Mouse (Mus musculus): ENCODE data around the gene Slit2. TPM values are rescaled to one million over a fixed set of nuclear protein-coding genes. Genes with fewer than 3 reads are reported as not detected.

The Slit2 gene
- polyA plus RNA-seq, 1 experiment from 2014 or later = not detected

DNA sequence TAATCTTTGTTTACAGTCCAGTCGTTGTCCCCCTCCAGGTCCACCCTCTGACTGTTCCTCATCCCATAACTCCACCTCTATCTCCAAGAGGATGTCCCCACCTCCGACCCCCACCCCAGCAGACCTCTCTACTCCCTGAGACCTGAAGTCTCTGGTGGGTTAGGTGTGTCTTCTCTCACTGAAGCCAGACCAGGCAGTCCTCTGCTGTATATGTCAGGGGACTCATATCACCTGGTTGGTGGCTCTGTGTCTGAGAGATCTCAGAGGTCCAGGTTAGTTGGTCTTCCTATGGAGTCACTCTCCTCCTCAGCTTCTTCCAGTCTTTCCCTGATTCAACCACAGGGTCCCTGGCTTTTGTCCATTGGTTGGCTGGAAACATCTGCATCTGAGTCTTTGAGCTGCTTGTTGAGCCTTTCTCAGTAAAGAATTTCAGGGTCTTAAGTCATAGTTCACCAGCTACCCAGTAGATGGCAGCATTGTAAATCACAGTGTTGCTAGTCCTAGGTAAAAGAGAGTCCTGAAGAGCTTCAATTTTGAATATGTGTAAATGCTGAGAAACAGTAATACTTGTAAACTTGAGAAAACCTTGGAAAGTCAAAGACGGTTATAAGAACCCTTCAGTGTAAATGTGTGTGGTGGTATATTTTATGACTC, 143.0 kb downstream of the Slit2 start:
- no peaks in the 10 kb centered on the region for H3K36me3 ChIP-seq (ENCODE audit: inconsistent target)
- no peak overlapping the region for H3K27ac ChIP-seq
- H3K79me2 ChIP-seq (ENCODE audit: inconsistent target) = no peaks in the 10 kb centered on the region
- 80% methylated on average over 3 of the region's 3 CpGs for WGBS (ENCODE audit: missing documents)
- no peak overlapping the region for H3K4me3 ChIP-seq (ENCODE audit: inconsistent target)

DNA sequence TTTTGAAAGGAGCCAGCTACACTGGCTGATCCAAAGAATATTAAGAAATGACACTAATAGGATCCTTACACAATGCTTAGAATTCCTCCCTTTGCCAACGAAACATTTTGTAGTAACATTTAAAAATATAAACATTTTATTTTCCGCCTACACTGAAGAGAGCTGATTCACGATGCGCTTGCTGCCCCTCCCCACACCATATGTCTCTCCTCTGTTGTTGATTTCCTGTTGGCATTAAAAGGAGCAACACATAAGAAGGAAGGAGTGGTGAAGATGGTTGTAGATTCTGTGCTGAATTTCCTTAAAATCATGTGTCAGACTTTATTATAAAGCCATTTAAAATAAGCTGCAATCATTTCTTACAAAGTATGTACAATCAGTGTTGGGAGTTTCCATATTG, 147.0 kb downstream of the Slit2 start:
- WGBS (ENCODE audit: missing documents) = 88% methylated on average over 4 of the region's 4 CpGs

DNA sequence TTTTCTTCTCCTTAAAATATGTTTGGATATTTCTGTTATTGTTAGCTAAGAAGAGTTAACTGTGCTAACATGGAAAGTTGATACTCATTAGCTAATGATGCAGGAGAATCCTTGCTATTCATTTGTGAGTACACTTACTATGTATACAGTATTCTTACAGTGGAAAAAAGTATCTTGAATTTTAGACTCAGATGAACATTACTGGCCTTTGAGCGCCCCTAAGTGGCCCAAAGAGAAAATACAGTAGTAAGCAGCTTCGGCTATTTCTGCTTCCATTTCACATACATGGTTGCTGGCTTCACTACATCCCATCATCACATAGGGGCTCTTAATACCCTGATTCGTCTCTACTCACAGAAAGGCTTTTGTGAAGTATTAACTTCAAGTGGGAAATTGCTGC, 153.6 kb downstream of the Slit2 start:
- Histone ChIP-seq H3K79me2 (ENCODE audit: inconsistent target) (no peaks in the 10 kb centered on the region), H3K27ac (no peak overlapping the region), H3K36me3 (ENCODE audit: inconsistent target) (no peaks in the 10 kb centered on the region), H3K4me3 (ENCODE audit: inconsistent target) (no peak overlapping the region)
- WGBS (ENCODE audit: missing documents) = 19% methylated on average over 3 of the region's 3 CpGs

More for the DNA sequence above, 147.0 kb downstream of the Slit2 start:
- no peaks in the 10 kb centered on the region for H3K36me3 ChIP-seq (ENCODE audit: inconsistent target)
- no peak overlapping the region for H3K27ac ChIP-seq
- no peaks in the 10 kb centered on the region for H3K79me2 ChIP-seq (ENCODE audit: inconsistent target)
- H3K4me3 ChIP-seq (ENCODE audit: inconsistent target) = no peak overlapping the region

DNA sequence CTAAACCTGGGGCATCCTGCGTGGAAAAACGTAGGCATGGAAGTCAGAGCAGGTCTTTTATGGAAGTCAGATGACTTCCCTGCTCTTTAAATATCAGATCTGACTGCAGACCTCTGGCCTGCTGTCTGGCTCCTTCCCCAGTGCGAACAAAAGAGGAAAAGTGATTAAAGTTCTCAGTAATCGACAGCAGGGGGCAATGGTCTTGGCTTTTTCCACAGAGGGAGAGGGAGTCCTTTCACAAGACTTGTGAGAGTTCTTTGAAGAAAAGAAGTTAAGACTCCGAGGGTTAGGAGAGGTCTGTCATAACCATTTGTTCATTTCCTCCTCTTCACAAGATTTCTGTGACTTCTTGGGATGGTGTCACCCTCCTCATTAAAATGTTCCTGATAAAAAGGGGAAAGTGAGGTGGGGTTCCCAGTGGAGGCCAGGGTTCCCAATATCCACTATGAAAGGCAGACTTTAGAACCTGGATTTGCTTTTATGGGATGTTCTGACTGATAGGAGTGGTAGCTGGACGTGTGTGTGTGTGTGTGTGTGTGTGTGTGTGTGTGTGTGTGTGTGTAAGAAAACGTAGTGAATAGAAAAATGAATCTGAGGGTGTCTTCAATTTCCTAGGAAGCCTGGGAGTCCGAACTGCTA, 156.0 kb downstream of the Slit2 start:
- H3K36me3 ChIP-seq (ENCODE audit: inconsistent target) = no peaks in the 10 kb centered on the region
- H3K27ac ChIP-seq = no peak overlapping the region
- no peaks in the 10 kb centered on the region for H3K79me2 ChIP-seq (ENCODE audit: inconsistent target)
- 37% methylated on average over 8 of the region's 8 CpGs for WGBS (ENCODE audit: missing documents)
- no peak overlapping the region for H3K4me3 ChIP-seq (ENCODE audit: inconsistent target)

DNA sequence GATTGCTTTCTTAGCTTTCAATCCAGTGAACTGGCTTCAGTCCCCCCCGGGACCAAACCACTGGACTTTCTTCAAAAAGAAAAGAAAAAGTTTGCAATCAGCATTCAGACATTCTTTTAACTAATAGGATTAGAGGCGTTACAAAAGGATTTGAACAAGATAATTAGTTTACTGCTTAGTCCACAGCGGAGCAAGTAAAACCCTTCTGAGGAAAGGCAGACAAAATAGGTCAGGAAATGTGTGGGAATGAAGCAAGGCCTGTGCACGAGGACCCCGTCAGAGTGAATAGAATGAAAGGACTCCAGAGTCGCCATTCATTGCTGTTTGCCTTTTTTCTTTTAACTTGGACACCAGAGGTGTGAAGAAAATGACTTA, 156.5 kb downstream of the Slit2 start:
- H3K27ac ChIP-seq = no peak overlapping the region
- H3K4me3 ChIP-seq (ENCODE audit: inconsistent target) = no peak overlapping the region
- H3K79me2 ChIP-seq (ENCODE audit: inconsistent target) = no peaks in the 10 kb centered on the region
- H3K36me3 ChIP-seq (ENCODE audit: inconsistent target) = no peaks in the 10 kb centered on the region
- WGBS (ENCODE audit: missing documents) = 79% methylated on average over 6 of the region's 6 CpGs

DNA sequence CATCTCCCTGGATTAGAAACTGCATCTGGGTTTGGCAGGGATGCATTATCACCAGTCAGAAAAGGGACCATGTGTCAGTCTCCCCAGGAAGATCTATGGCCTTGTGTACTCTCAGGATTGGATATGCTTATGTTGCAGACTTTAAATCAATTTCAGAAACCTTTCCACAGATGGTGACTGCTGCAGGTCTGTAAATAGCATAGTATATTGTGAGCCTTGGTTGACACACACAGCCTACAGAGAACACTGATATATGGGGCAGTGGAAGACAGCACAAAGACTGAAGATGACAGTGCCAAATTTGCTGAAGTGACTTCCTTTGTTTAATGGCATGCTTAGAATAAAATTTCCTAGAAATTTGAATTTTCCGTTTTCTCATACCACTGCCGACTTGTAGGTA, 163.1 kb downstream of the Slit2 start:
- Histone ChIP-seq H3K79me2 (ENCODE audit: inconsistent target) (no peaks in the 10 kb centered on the region), H3K27ac (no peak overlapping the region), H3K36me3 (ENCODE audit: inconsistent target) (no peaks in the 10 kb centered on the region), H3K4me3 (ENCODE audit: inconsistent target) (no peak overlapping the region)
- WGBS (ENCODE audit: missing documents) = 92% methylated on average over 2 of the region's 2 CpGs

DNA sequence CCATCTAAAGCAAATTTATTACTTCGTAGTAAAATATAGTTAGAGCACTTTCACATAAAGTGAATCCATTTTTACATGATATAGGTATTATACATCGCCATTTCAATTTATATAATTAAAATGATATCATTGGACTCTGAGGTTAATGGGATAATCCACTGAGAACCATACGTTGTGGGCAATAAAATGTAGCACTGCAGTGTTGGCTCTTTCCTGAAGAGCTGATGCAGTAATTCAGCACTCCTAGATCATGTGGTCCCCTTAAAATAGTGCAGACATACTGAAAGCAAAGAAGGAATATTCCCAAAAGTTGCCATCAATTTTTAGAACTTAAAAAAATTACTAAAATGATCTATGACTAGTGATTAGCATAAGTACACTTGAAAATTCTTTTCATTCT, 177.9 kb downstream of the Slit2 start:
- WGBS (ENCODE audit: missing documents) = 82% methylated on average over 3 of the region's 3 CpGs
- Histone ChIP-seq H3K4me3 (ENCODE audit: inconsistent target) (no peak overlapping the region), H3K36me3 (ENCODE audit: inconsistent target) (no peaks in the 10 kb centered on the region), H3K79me2 (ENCODE audit: inconsistent target) (no peaks in the 10 kb centered on the region), H3K27ac (no peak overlapping the region)

DNA sequence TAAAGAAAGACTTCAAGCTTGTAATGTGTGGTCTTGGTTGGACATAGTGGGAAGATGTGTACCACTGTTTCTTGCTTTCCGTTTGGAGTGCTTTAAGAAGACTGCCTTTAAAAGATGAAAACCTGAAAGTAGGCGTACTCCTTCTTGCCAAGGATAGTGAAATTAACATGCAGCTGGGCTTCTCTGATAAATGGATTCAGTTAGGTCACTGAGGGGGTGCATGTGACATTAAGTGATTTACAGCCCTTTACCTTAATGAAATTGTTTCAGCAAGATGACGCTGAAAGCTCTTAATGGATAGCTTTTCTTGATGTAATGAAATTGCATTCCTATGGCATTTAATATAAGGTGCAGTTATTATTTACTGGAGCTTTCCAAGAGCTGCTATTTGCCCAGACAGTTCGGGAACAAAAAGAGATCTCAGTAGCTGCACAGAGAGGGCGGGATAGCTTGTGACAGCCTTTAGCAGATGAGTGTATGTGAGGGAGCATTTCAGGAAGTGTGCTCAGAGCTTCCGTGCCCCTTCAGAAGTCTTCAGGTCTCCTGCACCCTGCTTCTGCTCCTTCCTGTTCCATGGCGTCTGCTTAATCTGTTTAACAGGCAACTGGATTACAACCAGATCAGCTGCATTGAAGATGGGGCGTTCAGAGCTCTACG, 198.8 kb downstream of the Slit2 start:
- Histone ChIP-seq H3K4me3 (ENCODE audit: inconsistent target) (no peak overlapping the region), H3K36me3 (ENCODE audit: inconsistent target) (no peaks in the 10 kb centered on the region), H3K79me2 (ENCODE audit: inconsistent target) (no peaks in the 10 kb centered on the region), H3K27ac (no peak overlapping the region)
- 74% methylated on average over 9 of the region's 9 CpGs for WGBS (ENCODE audit: missing documents)

DNA sequence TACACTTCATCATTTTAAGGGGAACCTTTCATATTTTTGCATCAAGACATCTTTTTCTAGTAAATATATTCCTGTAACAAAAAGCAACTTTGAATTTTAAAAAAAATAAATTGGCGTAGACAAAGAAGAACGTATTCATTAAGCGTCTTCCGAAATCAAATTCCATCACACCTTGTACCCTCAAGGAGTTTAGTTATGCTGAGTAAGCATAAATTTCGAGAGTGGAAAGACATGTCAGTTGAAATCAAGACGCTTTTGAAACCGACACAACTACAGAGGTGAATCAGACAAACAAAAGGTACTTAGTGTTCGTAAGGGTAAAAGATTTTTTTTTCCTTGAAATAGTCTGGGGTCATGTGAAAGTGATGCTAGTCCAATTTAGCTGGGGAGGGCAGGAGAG, 201.4 kb downstream of the Slit2 start:
- no peak overlapping the region for H3K27ac ChIP-seq
- no peaks in the 10 kb centered on the region for H3K36me3 ChIP-seq (ENCODE audit: inconsistent target)
- H3K4me3 ChIP-seq (ENCODE audit: inconsistent target) = no peak overlapping the region
- no peaks in the 10 kb centered on the region for H3K79me2 ChIP-seq (ENCODE audit: inconsistent target)
- 84% methylated on average over 8 of the region's 8 CpGs for WGBS (ENCODE audit: missing documents)

DNA sequence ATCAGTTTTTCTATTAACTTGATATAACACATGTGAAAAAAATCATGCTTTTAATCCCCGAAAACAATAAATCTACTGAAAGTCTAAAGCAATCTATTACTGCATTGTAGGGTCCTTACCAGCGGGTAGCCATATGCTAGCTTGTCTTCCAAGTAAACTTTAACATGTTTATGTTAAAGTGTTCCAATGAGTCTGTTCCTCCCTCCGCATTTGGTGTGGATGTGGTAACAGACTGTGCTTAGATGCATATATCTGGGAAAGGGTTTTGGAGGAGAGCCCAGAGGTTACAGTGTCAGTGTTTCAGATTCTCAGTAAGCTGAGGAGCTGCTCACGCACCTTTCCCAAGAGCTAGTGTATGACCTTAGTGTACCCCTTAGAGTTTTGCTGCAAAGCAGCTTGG, 204.9 kb downstream of the Slit2 start:
- no peaks in the 10 kb centered on the region for H3K79me2 ChIP-seq (ENCODE audit: inconsistent target)
- 90% methylated on average over 4 of the region's 4 CpGs for WGBS (ENCODE audit: missing documents)
- H3K36me3 ChIP-seq (ENCODE audit: inconsistent target) = no peaks in the 10 kb centered on the region
- H3K27ac ChIP-seq = no peak overlapping the region
- no peak overlapping the region for H3K4me3 ChIP-seq (ENCODE audit: inconsistent target)

DNA sequence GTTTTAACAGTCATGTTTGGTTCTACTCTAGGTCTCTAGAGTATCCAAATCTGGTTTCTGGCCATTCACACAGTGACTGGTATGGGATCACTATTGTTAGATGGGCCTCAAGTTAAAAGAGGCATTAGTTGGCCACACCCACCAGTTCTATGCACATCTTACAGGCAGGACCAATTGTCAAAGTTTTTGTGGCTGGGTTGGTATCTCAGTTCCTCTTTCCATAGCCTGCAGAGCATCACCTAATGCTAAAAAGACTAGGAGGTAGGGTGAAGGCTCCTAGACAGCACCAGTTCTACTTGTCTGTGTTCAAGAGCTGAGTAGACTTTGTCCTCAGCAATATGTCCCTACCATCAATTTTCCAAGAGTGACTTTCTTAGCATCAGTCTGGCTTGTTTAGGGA, 216.4 kb downstream of the Slit2 start:
- Histone ChIP-seq H3K27ac (no peak overlapping the region), H3K36me3 (ENCODE audit: inconsistent target) (no peaks in the 10 kb centered on the region), H3K79me2 (ENCODE audit: inconsistent target) (no peaks in the 10 kb centered on the region), H3K4me3 (ENCODE audit: inconsistent target) (no peak overlapping the region)

DNA sequence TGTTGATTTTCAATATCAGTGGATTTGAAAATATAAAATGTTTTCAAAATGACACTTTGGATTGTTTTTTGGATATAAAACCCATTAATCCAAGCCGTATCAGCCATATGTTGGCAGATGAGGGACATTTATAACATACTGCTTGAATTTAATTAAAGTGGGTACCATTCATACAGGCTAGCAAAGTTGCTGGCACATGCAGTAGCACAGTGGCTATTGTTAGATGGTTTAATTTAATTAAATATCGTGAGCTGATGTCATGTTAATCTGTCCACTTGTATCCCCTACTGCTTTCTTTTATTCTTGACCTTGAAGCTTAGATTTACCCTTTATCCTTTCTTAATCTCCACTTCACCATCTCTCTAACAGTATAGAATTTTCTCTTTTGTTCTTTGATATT, 232.3 kb downstream of the Slit2 start:
- 84% methylated on average over 2 of the region's 2 CpGs for WGBS (ENCODE audit: missing documents)
- Histone ChIP-seq H3K27ac (no peak overlapping the region), H3K4me3 (ENCODE audit: inconsistent target) (no peak overlapping the region), H3K36me3 (ENCODE audit: inconsistent target) (no peaks in the 10 kb centered on the region), H3K79me2 (ENCODE audit: inconsistent target) (no peaks in the 10 kb centered on the region)

DNA sequence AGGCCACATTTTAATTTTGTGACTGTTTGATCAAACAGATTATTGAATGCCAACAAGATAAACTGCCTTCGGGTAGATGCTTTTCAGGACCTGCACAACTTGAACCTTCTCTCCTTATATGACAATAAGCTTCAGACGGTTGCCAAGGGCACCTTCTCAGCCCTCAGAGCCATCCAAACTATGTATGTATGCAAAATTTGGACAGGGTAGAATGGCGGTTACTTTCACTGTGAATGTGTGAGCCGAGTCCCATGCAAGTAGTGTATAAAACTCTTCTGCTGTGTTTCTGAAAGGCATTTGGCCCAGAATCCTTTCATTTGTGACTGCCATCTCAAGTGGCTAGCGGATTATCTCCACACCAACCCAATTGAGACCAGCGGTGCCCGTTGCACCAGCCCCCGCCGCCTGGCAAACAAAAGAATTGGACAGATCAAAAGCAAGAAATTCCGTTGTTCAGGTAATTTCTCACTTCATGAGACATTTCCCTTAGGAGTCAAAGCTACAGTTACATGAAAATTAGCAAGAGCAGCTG, 236.8 kb downstream of the Slit2 start:
- H3K36me3 ChIP-seq (ENCODE audit: inconsistent target) = no peaks in the 10 kb centered on the region
- WGBS (ENCODE audit: missing documents) = 90% methylated on average over 8 of the region's 10 CpGs
- no peak overlapping the region for H3K27ac ChIP-seq
- H3K79me2 ChIP-seq (ENCODE audit: inconsistent target) = no peaks in the 10 kb centered on the region
- H3K4me3 ChIP-seq (ENCODE audit: inconsistent target) = no peak overlapping the region

DNA sequence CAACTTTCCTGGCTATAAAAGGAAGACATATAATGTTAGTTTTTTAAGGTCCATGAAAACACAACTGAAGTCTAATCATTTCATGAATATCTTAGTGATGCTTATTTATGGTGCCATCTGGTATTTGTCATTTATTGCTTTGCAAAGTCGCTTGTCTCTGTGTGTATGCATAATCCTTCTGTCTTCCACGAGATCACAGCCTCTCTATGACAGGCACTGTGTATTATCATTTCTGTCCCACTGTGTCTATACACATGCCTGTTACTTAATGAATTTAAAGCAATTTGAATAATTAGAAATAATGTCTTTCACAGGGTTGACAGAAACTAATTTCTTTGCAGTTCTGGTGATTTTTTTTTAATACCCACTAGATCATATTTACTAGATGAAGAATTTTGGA, 242.6 kb downstream of the Slit2 start:
- Histone ChIP-seq H3K36me3 (ENCODE audit: inconsistent target) (no peaks in the 10 kb centered on the region), H3K4me3 (ENCODE audit: inconsistent target) (no peak overlapping the region), H3K79me2 (ENCODE audit: inconsistent target) (no peaks in the 10 kb centered on the region), H3K27ac (no peak overlapping the region)
- WGBS (ENCODE audit: missing documents) = 69% methylated on average over 2 of the region's 2 CpGs

DNA sequence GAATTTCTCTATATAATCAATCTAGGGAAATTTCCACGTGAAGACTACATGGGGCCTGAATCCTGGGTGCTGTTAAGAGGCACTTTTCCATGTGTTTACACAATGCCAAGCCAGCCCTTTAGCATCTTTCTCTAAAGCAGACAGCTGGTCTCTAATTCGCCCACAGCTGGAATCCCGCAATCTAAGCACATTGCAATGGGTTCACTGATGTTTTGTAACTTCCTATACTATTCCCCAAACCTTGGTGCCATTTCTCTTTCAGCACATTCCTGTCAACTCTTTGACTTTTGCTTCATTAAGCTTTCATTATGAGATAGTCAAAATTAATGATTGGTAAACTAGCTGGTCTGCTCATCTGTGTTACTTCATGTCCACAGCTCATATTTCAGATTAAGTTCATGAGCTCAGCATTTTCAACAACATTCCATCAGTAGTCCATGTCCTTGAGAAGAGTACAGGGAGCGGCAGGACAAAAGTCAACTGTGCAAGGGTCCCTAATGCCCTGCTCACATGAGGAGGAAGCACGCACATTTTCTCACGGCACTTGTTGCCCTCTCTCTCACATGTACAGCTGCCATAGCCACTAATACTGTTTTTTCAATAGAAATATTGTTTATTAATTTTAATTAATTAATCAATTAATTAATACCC, 247.6 kb downstream of the Slit2 start:
- 91% methylated on average over 6 of the region's 6 CpGs for WGBS (ENCODE audit: missing documents)

More for the DNA sequence above, 247.6 kb downstream of the Slit2 start:
- H3K79me2 ChIP-seq (ENCODE audit: inconsistent target) = no peaks in the 10 kb centered on the region
- H3K36me3 ChIP-seq (ENCODE audit: inconsistent target) = no peaks in the 10 kb centered on the region
- H3K4me3 ChIP-seq (ENCODE audit: inconsistent target) = no peak overlapping the region
- no peak overlapping the region for H3K27ac ChIP-seq

Measured in macrophage (primary cell).